Mouse (Mus musculus) layer of hippocampus, postnatal 25 days (tissue): ENCODE measurements at regions not wholly inside any gene's neighbourhood (a gene's known extent, or its start where the extent isn't known, plus 50 kb on each side); places are given as distances from the start of the nearest gene placed in this dataset.
A peak's percentile ranks its signal among the peaks of the same experiment; 100 is the strongest.

Experiments
- DNase-seq, 2 experiments: peaks; one replicate each; pipeline ENCODE4 v3.0.0; 2022; ENCODE audit warnings: mixed read lengths in 2 of 2, low spot score in 1 of 2; ENCODE audit errors: extremely low spot score in 1 of 2

DNA sequence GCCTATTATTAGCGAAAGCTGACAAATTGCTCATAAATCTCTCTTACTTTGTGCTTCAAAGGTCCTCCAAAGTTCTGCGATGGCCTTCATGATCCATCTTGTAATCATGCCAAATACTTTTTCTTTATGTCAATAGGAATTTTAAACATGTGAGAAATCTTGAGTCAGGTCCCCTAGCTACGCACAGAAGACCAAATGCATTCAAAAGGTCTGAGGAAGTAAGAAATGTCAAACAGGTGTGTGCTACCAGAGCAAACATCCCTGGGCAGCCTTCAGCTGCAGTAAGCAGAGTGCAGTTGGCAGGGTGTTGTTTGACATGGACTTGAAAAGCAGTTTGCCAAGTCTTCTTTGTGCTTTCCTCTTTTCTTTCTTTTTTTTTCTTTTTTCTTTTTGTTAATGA is 125.2 kb upstream of the Pkn2 start:
- no peak for DNase-seq

- no peak for DNase-seq
These were observed 120.1 kb upstream of the Pkn2 start for GRCm38 (mm10) chr3:143001952-143002351.

- no peak for DNase-seq
These were observed 114.4 kb upstream of the Pkn2 start for GRCm38 (mm10) chr3:142995981-142996743.

DNA sequence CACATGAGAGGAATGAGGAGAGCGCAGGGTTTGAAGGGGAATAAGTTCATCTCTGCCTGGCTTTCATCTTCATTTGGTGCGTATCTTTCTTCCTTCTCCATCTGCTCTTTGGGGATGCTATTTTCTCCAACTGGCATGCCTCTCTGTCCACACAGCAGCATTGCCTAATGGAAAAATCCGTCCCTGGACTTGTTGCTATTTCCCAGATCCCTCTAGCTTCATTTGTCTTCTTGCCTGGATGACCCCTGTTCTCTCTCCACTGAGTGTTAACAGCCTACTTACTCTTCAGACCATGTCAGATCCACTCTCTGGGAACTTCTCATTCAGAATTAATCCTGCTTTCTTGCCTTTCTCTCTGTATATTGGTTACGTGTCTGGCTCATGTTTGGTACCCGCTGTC is 102.7 kb upstream of the Pkn2 start:
- DNase-seq: no peak

- no peak for DNase-seq
These were observed 99.4 kb upstream of the Pkn2 start for GRCm38 (mm10) chr3:142981221-142981620.

- no peak for DNase-seq
These were observed 97.4 kb upstream of the Pkn2 start for GRCm38 (mm10) chr3:142979161-142979560.

DNA sequence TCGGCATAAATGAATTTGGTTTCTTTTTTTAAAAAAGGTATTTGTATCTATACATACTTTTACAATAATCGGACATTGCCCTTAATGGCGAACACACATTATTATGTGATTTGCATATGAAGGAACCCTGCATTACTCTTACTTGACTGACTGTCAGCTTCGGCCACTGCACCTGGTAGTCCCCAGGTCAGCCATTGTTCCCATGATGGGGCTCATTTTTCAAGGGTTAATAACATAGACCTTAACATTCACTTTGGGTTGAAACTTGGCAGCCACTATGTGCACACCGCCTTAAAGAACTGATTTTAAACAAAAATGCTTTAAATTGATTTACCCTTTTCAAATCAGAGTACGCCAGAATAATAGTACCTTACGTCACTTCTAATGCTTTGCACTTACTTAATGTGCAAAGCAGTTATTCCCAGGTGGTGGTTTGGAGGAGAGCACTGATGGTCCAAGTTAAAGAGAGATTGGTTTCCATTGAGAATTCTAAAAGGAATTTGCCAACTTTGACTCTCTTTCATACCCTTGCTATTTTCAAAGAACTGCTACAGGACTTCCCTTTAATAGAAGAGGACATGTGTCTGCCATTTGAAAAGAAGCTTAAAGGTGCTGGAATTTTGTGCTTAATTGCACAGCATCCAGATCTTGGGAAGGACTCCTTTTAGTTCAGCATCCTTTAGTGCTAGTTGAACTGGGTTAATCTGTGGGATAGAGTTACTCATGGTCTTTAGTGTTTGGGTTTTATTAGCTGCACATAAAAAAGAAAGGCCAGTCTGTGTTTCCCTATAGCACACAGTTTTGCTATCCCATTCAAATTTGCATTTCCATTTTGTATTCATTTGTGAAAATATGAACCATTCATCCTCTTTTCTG is 95.0 kb upstream of the Pkn2 start:
- DNase-seq: no peak

DNA sequence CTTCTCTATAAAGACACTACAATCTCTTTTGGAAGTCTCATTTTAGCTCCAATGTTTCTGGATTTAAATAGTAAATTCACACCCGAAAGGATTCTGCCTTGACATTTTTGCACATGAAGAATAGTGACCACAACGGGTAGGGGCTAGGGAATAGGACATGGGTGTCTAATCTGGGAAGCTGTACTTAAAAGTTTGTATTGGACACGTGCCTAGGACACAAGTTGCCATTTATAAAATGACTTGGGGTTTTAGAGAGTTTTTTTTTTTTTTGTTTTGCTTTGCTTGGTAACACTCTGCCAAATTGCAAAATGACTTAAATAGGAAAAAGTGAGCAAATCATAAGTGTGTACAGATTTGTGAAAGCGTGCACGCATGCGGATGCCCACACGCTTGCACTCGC is 93.8 kb upstream of the Pkn2 start:
- no peak for DNase-seq

DNA sequence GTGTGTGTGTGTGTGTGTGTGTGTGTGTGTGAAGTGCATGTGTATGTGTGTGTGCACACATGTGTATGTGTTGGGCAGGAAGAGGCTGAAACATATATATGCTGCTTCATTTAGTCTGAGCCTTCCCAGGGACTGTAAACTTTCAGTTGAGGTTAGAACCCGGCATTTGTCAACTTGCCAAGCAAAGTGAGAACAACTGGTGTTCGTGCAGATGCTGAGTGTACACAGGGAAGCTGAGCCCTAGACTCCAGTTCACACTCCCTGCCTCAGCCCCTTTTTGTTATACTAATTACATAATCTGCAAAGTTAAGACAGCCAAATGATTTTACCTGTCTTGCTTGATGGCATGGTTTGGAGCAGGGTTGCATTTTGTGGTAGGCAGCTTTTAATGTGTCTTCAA is 87.7 kb upstream of the Pkn2 start:
- no peak for DNase-seq

- no peak for DNase-seq
These were observed 83.8 kb upstream of the Pkn2 start for GRCm38 (mm10) chr3:142965604-142966003.

DNA sequence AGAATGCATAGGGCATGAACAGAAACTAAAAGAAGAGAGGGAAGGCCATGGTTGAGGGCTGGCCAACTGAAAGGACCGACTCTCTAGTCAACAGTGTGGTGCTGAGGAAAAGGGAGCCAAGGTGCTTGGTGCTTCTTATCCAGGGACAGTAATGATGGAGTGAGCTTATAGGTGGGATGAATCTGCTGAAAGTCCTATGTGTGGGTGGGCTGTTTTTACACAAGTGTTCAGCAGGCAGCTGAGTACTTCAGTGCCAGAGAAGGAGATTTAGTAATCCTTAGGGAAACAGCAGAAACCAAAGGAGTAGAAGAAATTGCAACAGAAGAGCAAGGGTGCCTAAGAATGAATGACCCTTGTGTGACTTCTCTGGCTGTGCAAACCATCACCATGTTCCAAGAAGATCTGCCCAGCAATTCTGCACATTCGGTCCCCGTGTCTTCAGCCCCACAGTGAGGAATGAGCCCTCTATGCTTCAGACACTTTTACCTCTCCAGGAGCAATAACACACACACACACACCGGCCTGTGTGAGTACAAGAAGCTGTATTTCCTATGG is 82.1 kb upstream of the Pkn2 start:
- DNase-seq: no peak

GRCm38 (mm10) chr3:142957768-142958167 is 76.0 kb upstream of the Pkn2 start:
- DNase-seq: no peak

DNA sequence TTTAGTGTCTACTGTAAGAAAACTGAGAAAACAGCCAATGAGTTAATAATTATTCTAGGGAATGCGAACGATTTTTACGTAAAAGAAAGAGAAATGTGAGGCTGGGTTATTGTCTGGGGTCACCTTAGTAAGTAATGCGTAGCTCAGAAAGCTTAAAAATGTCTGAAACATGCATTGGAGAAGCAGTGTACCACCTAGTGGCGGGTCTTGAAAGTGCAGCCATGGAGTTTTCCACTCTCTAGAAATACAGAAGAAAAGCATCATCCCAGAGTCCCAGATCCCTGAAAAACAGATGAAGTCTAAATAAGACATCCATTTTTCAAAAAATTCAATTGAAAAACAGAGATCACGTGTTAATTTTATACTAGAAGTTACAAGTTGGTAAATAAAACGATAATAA is 67.0 kb upstream of the Pkn2 start:
- DNase-seq: peak; percentile 33 to 79

DNA sequence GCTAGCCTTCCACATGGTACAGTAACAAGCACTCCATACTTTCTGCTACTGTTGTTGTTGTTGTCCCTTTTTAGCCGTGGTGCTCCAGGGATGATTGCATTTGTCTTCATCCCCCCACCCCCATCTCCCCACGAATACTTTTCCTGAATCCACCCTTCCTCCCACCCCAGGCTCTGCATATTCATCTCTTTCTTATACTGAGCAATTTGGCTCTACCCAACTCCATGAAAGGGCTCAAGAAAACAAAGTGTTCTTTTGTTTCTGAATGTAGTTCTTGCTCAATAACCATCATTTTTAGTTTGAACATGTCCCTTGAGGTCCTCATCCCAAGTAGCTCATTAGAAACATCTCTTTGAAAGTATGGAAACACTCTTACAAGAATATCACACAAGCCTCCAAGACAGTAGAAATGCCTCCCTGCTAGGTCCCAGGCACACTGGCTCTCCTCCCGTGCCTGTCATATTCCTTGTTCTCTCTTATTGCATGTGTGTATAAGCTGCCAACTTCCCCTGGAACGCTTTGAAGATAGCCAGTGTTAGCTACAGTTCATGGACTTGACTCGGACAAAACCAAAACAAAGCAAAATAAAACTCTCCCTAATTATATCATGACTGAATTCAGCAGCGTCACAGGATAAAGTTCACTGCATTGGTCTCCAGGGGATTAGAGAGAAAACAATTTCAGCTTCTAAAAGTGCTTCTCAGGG is 59.7 kb upstream of the Pkn2 start:
- DNase-seq: no peak

DNA sequence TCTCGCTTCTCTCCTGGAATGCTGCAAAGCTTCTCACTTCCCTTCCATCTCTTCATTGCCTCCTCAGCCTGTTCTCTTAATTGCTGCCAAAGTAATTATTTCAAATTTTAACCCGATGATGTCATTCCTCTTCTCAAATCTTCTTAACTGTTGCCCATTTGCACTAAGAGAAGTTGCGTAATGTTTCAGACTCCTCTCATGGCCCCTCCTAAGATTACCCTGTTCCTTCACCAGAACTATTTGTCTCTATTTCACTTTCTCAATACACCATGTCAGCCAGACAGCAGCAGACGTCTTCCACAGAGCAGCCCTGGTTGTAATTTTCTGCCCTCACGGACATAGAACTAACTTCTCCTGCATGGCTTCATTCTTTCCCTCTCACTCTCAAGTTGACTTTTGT is 59.1 kb upstream of the Pkn2 start:
- DNase-seq: no peak

- no peak for DNase-seq
These were observed 58.0 kb upstream of the Pkn2 start for GRCm38 (mm10) chr3:142939773-142940172.

DNA sequence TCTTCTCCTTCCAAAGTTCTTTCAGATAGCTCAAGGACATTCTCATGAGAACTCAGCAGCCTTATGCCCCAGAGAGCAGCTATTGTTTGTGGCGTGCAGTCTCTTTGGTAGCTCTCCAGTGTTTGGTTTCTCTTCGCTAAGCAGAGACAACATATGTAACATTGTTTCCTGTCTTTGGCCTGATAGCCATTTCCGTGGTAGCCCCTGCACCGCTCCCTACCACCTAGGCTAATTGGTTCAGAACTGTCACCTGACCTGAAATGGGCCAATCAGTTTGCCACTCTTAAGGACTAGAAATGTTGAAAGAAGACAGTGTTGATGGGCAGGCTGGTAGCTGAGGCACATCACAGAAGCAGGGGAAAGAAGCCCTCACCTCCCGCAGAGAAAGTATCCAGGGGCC is 54.1 kb upstream of the Pkn2 start:
- no peak for DNase-seq

DNA sequence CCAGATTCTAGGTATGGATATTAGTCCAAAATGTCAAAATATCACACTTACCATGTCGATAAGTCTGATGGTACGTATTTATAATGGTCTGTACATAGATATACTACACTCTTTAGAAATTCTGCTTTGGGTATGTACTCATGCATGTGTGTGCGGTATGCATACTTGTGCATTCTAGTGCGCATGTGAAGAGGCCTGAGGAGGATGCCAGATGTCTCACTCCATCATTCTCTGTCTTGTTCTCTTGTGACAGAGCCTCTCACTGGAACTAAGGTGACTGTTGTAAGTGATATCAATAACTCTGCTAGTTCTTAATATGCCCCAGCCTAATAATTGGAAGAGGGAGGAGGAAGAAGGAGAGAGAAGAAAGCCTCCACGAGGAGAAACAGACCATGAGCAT is 52.5 kb upstream of the Pkn2 start:
- DNase-seq: no peak

- DNase-seq: no peak
These were observed 52.0 kb upstream of the Pkn2 start for GRCm38 (mm10) chr3:142933684-142934259.
